Mouse (Mus musculus) liver, postnatal 0 days (tissue): ENCODE data around the gene Camkmt.

Source experiments
- CTCF ChIP-seq: sonication (generic); IDR thresholded peaks from 2 replicates; pipeline ENCODE4 v1.5.1; 2016; ENCODE audit warnings: antibody characterized with exemption, low read depth
- EP300 ChIP-seq: IDR thresholded peaks from 2 replicates; pipeline ENCODE4 v1.6.1; 2016; ENCODE audit warnings: antibody characterized with exemption, low read depth, mild to moderate bottlenecking

GRCm38 (mm10) chr17:85141621-85142020 is 51.3 kb downstream of the Camkmt start:
- TF ChIP-seq CTCF, result no peak
- no peak for TF ChIP-seq EP300
